Mouse (Mus musculus) embryo, embryonic 11 days (tissue): ENCODE measurements around the gene Zdhhc14.

Source experiments
- DNase-seq: peaks from one replicate; pipeline ENCODE4 v3.0.0-alpha.2; 2015

Zdhhc14 gene

DNA sequence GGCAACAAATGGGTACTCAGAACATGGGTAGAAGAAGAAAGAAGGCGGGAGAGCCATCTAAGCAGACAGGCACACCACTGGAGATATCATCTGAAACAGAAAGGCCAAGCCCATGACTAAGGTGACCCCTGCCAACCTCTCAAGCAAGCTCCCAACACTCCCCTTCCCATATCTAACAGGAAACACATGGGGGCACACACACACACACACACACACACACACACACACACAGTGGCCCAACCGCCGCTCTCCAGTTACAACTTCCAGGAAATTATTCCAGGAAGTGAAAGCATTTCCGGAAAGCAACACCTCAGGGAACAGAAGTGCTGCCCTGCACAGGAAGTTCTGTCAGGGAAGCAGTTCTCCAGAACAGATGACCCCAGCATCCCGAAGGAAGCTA, 301.9 kb downstream of the Zdhhc14 start:
- no peak for DNase-seq

DNA sequence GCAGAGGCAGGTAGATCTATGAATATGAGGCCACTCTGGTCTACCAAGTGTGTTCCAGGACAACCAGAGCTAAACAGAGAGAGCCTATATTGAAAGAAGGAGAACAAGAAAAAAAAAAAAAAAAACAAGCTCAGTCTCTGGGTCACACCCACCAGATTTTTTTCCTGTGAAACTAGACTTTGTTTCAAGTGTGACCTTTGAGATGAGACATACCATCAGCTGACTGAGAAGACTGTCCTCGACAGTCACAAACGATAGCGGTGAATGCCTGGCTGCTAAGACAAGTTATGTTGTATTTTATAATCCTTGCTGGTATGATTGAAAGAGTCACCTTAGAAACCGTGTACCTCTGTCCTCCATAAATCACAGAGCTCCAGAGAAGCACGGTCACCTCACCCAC, 303.0 kb downstream of the Zdhhc14 start:
- no peak for DNase-seq

DNA sequence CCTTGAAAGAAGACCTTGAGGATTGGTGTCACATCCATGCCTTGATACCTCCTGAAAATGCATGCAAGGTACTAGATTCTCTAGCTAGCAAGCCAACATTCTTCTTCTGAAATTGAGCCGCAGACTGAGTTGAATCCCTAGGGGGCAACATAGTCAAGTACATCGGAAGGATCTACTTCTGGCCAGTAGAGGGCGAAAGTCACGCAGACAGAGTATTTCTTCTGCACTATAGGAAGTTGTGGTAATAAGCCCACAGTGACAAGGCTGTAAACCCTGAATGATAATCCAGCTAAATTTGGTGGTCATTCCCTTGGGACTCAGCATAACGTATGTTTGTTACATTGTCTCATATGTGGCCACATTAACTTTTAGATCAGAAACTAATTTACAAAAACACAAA, 303.5 kb downstream of the Zdhhc14 start:
- DNase-seq = peak; percentile 92

DNA sequence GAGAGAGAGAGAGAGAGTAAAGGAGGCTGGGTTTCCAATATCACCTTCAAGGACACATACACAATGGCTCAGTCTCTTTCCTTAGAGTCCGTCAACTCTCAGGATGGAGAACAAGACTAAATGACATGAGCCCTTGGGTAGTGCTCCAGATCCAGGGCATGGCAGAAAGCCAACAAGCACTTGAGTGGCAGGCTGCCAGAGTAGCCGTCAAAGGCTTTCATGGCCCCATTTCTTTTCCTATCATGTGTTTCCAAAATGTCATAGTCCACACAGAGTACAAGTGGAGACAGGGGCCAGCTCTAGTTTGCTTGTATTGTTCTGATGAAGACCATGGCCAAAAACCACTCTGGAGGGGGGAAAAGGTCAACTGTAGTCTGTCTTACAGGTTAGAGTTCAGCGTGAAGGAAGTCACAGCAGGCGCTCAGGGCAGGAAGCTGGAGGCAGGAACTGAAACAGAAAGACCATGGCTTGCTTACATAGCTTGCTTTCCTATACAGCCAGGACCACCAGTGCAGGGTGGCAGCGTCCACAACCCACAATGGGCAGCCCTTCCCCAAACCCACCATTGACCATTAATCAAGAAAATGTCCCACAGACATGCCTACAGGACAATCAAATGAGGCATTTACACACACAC, 304.9 kb downstream of the Zdhhc14 start:
- no peak for DNase-seq

DNA sequence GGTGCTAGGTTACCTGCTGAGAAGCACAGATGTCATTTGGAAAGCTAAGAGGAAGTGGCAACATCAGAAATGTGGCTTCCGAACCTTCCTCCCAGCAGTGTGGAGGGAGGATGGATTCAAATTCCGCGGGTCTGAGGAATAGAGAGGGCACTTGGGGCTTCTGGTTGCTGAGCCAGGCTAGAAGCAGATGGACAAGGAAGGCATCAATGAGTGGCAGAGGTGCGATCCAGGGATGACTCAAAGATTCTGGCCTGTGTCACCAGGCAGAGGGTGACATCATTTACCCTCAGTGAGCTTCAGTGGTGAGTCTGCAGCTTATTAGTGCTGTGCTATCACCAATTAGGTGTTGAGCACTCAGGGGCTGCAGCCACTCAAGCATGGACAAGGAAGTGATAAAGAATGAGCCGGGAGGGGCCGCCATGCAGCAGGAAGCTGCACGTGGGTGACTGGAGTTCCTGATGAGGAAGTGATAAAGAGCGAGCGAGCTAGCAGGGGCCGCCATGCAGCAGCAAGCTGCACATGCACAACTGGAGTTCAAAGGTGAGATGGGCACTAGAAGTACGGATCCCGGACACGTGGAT, 306.0 kb downstream of the Zdhhc14 start:
- DNase-seq = no peak

DNA sequence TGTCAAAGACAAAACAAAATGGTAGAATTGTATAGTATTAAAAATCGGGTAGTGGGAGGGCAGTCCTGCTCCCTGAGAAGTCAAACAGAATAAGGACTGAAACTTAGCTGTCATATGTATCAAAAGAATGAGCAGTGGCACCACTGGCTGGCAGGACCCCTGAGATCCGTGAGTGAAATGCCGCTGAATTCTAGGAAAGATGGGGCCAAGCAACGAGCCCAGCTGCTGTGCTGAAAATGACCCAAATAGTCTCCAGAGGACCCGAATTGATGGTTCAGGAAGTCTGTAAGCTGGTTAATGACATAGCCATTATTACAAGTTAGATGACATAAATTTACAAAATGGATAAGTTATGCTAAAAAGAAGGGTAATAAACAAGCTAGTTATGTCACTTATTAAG, 306.5 kb downstream of the Zdhhc14 start:
- DNase-seq = no peak

DNA sequence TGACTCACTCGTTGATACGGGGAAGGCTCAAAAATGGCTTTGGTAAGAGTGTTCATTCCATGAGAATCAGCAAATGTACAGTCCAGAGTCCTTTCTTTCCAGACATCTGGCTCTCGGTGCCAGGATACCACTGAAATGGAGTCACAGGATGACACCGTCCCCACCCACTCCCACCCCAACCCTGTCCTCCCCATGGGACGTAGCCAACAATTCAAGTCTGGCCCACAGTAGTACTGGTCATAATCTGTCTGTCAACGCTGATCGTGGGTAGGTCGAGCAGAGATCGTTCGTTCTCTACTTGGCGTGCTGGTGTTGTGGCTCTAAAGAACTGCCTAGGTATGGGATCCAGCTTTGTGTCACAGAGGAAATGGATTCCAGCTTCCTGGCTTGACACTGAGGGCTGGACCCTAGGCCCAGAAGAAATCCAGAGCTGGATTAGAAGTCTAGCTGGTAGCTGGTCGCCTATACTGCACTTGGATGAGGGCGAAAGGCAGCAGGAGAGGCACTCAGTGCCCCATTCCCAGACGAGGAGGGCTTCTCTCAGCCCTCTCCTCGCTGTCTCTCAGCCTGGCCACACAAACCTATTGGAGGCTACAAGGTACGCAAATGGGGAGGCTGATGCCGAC, 307.2 kb downstream of the Zdhhc14 start:
- no peak for DNase-seq

DNA sequence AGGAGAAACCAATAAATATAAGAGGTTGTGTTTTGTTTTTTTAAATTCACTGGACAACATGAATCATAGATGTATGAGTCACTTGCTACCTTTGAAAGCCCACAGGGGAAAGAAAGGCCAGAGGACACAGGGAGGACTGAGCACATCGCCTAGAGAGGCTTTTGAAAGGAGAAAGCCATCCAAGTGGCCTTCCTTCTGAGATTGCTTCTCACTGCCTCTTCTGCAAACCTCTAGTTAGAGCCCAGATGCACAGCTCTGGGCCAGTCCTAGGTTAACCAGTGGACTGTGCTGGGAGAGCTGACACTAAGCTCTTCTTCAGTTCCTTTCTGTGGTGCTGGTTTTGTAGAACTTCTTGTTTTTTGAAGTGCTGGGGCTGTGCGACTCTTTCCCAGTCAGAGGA, 307.9 kb downstream of the Zdhhc14 start:
- no peak for DNase-seq

DNA sequence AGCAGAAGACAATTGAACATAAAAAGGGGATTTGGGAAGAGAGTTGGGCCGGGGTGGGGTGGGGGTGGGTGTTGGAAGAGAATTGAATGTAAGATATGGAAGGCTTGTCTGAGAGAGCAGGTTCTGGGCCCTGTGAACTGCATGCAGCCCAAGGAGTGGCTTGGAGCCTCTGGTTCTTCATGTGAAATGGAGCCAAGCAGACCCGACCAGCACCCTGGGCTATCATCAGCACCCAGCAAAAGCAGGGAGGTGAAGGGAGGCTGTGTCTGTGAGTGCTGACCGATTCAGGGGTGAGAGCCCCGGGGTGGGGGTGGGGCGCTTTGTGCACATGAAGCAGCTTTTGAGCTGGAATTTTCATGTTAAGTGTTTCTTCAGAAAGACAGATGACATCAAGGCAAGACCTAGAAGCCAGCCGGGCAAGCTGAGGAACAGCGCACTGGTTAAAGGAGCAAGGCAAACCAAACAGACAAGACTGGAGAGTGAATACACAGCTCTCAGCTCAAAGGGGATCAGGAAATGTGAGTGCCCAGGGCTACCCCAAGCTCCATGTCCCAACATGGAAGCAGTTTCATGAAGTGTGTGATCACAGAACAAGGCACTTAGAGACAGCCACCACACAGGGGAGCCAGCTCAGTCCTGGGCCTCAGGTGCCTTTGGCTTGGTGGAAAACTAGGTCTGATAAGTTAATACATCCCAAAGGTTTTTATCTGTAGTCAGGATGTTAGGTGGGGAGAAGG, 308.6 kb downstream of the Zdhhc14 start:
- no peak for DNase-seq

DNA sequence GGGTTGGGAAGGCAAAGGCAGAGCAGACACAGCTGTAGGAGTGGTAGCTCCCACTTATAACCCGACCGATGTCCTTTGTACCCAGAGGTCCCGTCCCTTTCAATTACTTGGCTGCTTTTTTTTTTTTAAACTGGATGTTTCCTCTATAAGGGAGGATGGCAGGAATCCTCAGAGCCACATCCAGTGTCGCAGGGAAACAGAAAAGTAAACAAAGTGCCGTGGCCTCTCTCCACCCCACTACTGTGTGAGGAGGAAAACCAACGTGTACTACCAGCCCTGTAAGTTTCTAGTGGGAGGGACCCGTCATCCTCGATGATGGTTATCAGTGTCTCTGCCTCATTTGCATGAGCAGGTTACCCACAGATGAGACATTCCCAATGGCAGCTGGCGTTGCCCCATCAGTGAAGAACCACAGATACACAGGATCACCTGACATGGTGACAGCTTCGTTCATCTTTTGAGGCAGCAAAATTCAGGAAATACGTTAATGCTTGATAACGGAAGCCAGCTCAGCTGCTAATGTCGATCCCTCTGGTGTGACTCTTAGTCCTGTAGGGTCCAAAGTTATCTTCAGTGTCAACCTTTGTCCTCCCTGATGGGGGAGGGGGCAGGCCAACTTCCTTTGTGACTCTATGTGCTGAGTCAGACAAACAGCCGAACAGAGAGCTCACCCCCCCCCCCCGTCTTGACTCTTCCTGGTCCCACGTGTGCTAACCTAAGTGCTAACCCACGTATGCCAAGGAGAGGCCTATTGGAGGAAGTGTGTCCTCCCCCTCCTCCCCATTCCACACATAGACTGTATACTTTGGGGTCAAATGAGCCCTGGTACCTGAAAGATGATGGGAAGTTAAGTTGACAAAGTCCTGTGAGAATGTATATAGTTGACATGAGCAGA, 309.7 kb downstream of the Zdhhc14 start:
- no peak for DNase-seq

DNA sequence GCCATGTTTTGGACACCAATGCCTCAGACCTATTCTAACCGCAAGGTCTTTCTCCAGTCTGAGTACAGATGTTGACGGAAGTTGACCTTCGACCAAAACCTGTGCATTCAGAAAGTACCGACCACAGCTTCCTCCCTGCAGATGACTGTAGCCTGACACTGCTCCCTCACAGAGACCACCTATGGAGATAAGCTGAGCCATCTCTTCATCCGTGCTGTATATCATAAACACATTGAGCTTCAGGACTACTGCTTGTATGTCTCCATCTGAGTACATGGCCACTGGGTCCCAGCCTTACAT, 310.2 kb downstream of the Zdhhc14 start:
- no peak for DNase-seq
